Mouse (Mus musculus) brown adipose tissue, adult 24 weeks (tissue): ENCODE measurements around the gene Gm17304. TPM values are rescaled to one million over a fixed set of nuclear protein-coding genes. Genes with fewer than 3 reads are reported as not detected.

Source experiments
- H3K27ac ChIP-seq: fragments of 200-500 bp; replicated peaks from 2 replicates; pipeline ENCODE4 v1.5.1; 2012; ENCODE audit warnings: low read depth, mild to moderate bottlenecking, low read length
- H3K4me1 ChIP-seq: fragments of 200-500 bp; 2 replicates; pipeline ENCODE4 v1.6.1; 2012; ENCODE audit warnings: low read length, mixed read lengths; ENCODE audit not compliant: control insufficient read depth, insufficient read depth, insufficient read length
- H3K4me3 ChIP-seq: fragments of 200-500 bp; 2 replicates; pipeline ENCODE4 v1.5.1; 2012; ENCODE audit warnings: low read depth, mild to moderate bottlenecking, low read length, moderate library complexity; ENCODE audit not compliant: insufficient read depth
- polyA plus RNA-seq: library from polyadenylated mRNA; stranded (reverse); fragments of >200 nt; gene quantifications from 2 replicates; pipeline ENCODE4 v1.2.4, GENCODE M21; 2012; ENCODE audit not compliant: missing spikeins, insufficient read depth, insufficient read length

Gene Gm17304
- polyA plus RNA-seq, 1 experiment, result not detected

DNA sequence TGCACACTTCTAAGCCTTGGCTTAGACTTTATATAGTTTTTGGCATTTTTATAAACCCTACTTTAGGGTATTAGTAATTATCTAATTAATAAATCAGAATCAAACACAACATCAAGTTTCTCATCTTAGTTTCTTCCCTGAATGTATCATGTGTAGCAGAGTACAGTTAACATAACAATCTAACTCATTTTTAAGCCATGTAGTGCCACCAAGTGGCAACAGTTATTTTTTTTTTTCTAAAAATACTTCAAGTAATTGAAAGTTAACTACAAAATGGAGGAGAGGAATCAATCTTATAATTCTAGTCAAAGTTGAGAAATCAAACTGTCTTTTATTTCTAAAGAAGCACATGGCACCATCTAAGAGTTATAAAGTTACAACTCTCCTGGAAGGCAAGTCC lies 40.5 kb downstream of the Gm17304 start:
- no peak overlapping the region for H3K27ac ChIP-seq
- no peak overlapping the region for H3K4me3 ChIP-seq
- no peaks in the 10 kb centered on the region for H3K4me1 ChIP-seq

DNA sequence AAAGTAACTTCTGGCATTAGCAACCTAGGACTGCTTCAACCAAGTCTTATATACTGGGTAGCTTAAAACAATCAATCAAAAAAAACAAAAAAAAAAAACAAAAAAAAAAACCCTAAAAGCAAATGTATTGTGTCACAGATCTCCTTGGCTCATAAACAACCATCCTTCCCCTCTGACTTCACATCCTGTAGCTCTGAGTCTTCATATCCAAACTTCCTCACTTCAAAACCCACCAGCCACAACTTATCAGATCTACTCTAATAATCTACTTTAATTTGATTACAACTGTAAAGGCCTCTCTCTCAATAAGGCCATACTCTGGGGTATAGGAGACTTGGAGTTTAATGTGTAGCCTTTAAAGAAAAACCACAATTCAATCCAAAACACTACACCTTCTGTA lies 41.1 kb downstream of the Gm17304 start:
- H3K4me3 ChIP-seq, result no peak overlapping the region
- H3K4me1 ChIP-seq, result no peaks in the 10 kb centered on the region
- no peak overlapping the region for H3K27ac ChIP-seq

GRCm38 (mm10) chr5:106652220-106652753 lies 43.4 kb downstream of the Gm17304 start:
- Histone ChIP-seq H3K4me1 (no peaks in the 10 kb centered on the region), H3K4me3 (no peak overlapping the region), H3K27ac (no peak overlapping the region)

- no peaks in the 10 kb centered on the region for H3K4me1 ChIP-seq
- no peak overlapping the region for H3K4me3 ChIP-seq
- no peak overlapping the region for H3K27ac ChIP-seq
These were observed 44.0 kb downstream of the Gm17304 start for GRCm38 (mm10) chr5:106652790-106653328.

Other genes with a start within 250 kb of the Gm17304 start
- gene Barhl2, start 150.9 kb upstream of the Gm17304 start, polyA plus RNA-seq, result not detected in 2 replicates
- 7.5 and 17.4 TPM in 2 replicates for gene Zfp644, start 88.2 kb downstream of the Gm17304 start, polyA plus RNA-seq